Mouse (Mus musculus): ENCODE measurements around the gene C130074G19Rik.

DNA sequence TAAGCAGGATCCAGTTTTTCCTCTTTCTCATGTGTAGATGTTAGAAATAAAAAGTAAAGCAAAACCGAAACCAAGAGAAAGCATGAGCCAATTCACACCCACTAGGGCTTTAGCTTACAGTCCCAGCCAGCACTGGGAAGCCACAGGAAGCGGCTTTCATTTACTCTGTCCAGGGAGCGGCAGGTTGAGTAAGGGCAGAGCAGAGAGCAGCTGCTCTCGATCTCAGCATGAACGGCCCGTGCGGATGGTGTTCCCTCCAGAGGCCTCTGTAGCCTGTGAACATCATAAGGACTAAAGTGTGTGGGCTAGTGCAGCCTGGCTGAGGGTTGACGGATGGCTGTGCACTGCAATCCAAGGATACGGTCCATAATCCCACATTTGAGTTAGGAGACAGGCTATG, 25.5 kb upstream of the C130074G19Rik start:
- TF ChIP-seq POLR2A (IDR thresholded peaks at IDR 0.05; ENCODE audit: control insufficient read depth, low read depth, low read length): no peak
- no peak for TF ChIP-seq CTCF (IDR thresholded peaks at IDR 0.05; ENCODE audit: control insufficient read depth, insufficient read depth, insufficient replicate concordance, low read depth, low read length)
